Mouse (Mus musculus) Patski (cell line): ENCODE measurements around the gene Sugp2. TPM values are rescaled to one million over a fixed set of nuclear protein-coding genes. Genes with fewer than 3 reads are reported as not detected.

Source experiments
- ATAC-seq: fragments of 100-300 bp; one replicate; pipeline ENCODE4 v1.8.0; 2021
- CTCF ChIA-PET: fragments of 350-600 bp; sonication (Branson Sonifier 250); formaldehyde crosslinking; loops from one replicate; lab custom pipeline; 2022; ENCODE audit warnings: inconsistent platforms; lab: Charles Lee
- POLR2A ChIA-PET: fragments of 350-600 bp; sonication (Branson Sonifier 250); formaldehyde crosslinking; loops from one replicate; lab custom pipeline; 2022; ENCODE audit warnings: antibody characterized with exemption, inconsistent platforms; lab: Charles Lee
- DNase-seq: peaks from one replicate; pipeline ENCODE4 v3.0.0-alpha.2; 2011; ENCODE audit warnings: low read depth, low spot score
- H3K27me3 ChIP-seq: fragments of 371-371 bp; one replicate; pipeline ENCODE4 v1.5.1; 2021
- CTCF ChIP-seq: fragments of 100-300 bp; IDR thresholded peaks from one replicate; pipeline ENCODE4 v1.5.1; 2021
- in situ Hi-C: fragments of 300-500 bp; cut with MboI; formaldehyde crosslinking; loops from 3 replicates; pipeline ENCODE4 v1.11.1; 2018; ENCODE audit warnings: low pct_unique_long_range_greater_than_20kb, mixed read lengths
- polyA plus RNA-seq: library from polyadenylated mRNA; unstranded; gene quantifications from one replicate; pipeline ENCODE4 v1.2.3, GENCODE M21; 2021

The Sugp2 gene
- polyA plus RNA-seq, 1 experiment from 2014 or later: 26.5 TPM

GRCm38 (mm10) chr8:70246622-70247021, 12.6 kb downstream of the Sugp2 start:
- in situ Hi-C loops: no loop called here
- no peak for TF ChIP-seq CTCF
- CTCF ChIA-PET: no interaction called here
- no peak for DNase-seq
- H3K27me3 ChIP-seq: no peaks in the 10 kb centered on the region
- POLR2A ChIA-PET: no interaction called here
- ATAC-seq: no peak

- no peaks in the 10 kb centered on the region for H3K27me3 ChIP-seq
- ChIA-PET POLR2A (no interaction called here), CTCF (no interaction called here)
- TF ChIP-seq CTCF: no peak
- no peak for ATAC-seq
- no peak for DNase-seq
- in situ Hi-C loops: no loop called here
These were observed 13.8 kb downstream of the Sugp2 start for GRCm38 (mm10) chr8:70247841-70248240.

- in situ Hi-C loops: no loop called here
- no peak for TF ChIP-seq CTCF
- CTCF ChIA-PET: no interaction called here
- ATAC-seq: no peak
- no peaks in the 10 kb centered on the region for H3K27me3 ChIP-seq
- no peak for DNase-seq
- POLR2A ChIA-PET: no interaction called here
These were observed 20.6 kb downstream of the Sugp2 start for GRCm38 (mm10) chr8:70254628-70255027.

- in situ Hi-C loops: no loop called here
- TF ChIP-seq CTCF: no peak
- ATAC-seq (no peak), DNase-seq (no peak)
- H3K27me3 ChIP-seq: no peaks in the 10 kb centered on the region
- CTCF ChIA-PET: interaction anchor here (1.1 to 1.2 kb wide), 2 partner anchors 12 kb away, joined by 3 read pairs; no protein-coding TSS in a partner anchor
- POLR2A ChIA-PET: no interaction called here
These were observed 23.4 kb downstream of the Sugp2 start for GRCm38 (mm10) chr8:70257456-70257855.

GRCm38 (mm10) chr8:70258600-70258999, 24.6 kb downstream of the Sugp2 start:
- ChIA-PET POLR2A (no interaction called here), CTCF (interaction anchor here (1.2 kb wide), 1 partner anchor 11 kb away, joined by 3 read pairs; no protein-coding TSS in a partner anchor)
- no peaks in the 10 kb centered on the region for H3K27me3 ChIP-seq
- in situ Hi-C loops: no loop called here
- no peak for TF ChIP-seq CTCF
- ATAC-seq (no peak), DNase-seq (no peak)

GRCm38 (mm10) chr8:70259043-70259442, 25.0 kb downstream of the Sugp2 start:
- DNase-seq: no peak
- ATAC-seq: no peak
- H3K27me3 ChIP-seq: no peaks in the 10 kb centered on the region
- TF ChIP-seq CTCF: no peak
- ChIA-PET CTCF (no interaction called here), POLR2A (no interaction called here)
- in situ Hi-C loops: no loop called here

- ChIA-PET CTCF (no interaction called here), POLR2A (no interaction called here)
- TF ChIP-seq CTCF: no peak
- H3K27me3 ChIP-seq: no peaks in the 10 kb centered on the region
- ATAC-seq: no peak
- in situ Hi-C loops: no loop called here
- DNase-seq: no peak
These were observed 33.6 kb downstream of the Sugp2 start for GRCm38 (mm10) chr8:70267674-70268073.

- ChIA-PET POLR2A (interaction anchor here (1.3 kb wide), 1 partner anchor 13 kb away, joined by 4 read pairs; no protein-coding TSS in a partner anchor), CTCF (interaction anchor here (1.2 kb wide), 1 partner anchor 8 kb away, joined by 3 read pairs; no protein-coding TSS in a partner anchor)
- in situ Hi-C loops: no loop called here
- ATAC-seq (no peak), DNase-seq (no peak)
- H3K27me3 ChIP-seq: no peaks in the 10 kb centered on the region
- no peak for TF ChIP-seq CTCF
These were observed 34.3 kb downstream of the Sugp2 start for GRCm38 (mm10) chr8:70268311-70268710.

- ChIA-PET CTCF (interaction anchor here (1.0 to 1.5 kb wide), 4 partner anchors 9 to 12 kb away, joined by 3 to 6 read pairs (median 3); no protein-coding TSS in a partner anchor), POLR2A (interaction anchor here (1.3 kb wide), 1 partner anchor 12 kb away, joined by 4 read pairs; no protein-coding TSS in a partner anchor)
- H3K27me3 ChIP-seq: no peaks in the 10 kb centered on the region
- in situ Hi-C loops: no loop called here
- no peak for TF ChIP-seq CTCF
- ATAC-seq: peak; percentile 31
- DNase-seq: no peak
These were observed 35.0 kb downstream of the Sugp2 start for GRCm38 (mm10) chr8:70268799-70269565.

GRCm38 (mm10) chr8:70272949-70273348, 38.9 kb downstream of the Sugp2 start:
- POLR2A ChIA-PET: no interaction called here

GRCm38 (mm10) chr8:70274350-70274749, 40.3 kb downstream of the Sugp2 start:
- DNase-seq: no peak
- in situ Hi-C loops: no loop called here
- no peaks in the 10 kb centered on the region for H3K27me3 ChIP-seq
- ChIA-PET CTCF (no interaction called here), POLR2A (no interaction called here)
- no peak for TF ChIP-seq CTCF
- no peak for ATAC-seq

More at GRCm38 (mm10) chr8:70272949-70273348, 38.9 kb downstream of the Sugp2 start:
- TF ChIP-seq CTCF: no peak
- no peaks in the 10 kb centered on the region for H3K27me3 ChIP-seq
- ATAC-seq: no peak
- DNase-seq: no peak
- in situ Hi-C loops: no loop called here
- CTCF ChIA-PET: interaction anchor here (1.1 to 3.4 kb wide), 2 partner anchors 8 to 10 kb away, joined by 3 to 11 read pairs; partner anchors contain the start of gene Homer3
